Mouse (Mus musculus): ENCODE data around the gene Cdh23. TPM values are rescaled to one million over a fixed set of nuclear protein-coding genes. Genes with fewer than 3 reads are reported as not detected.
A peak's percentile ranks its signal among the peaks of the same experiment; 100 is the strongest.

Cdh23 gene
- polyA plus RNA-seq, 1 experiment from 2014 or later: 1.1 TPM

GRCm38 (mm10) chr10:60289216-60289615 is 407.1 kb downstream of the Cdh23 start:
- Histone ChIP-seq H3K4me3 (no peak overlapping the region), H3K4me1 (peaks cover 40% of the 10 kb centered on the region), H3K27me3 (no peaks in the 10 kb centered on the region), H3K27ac (no peak overlapping the region), H3K4me2 (replicated peaks) (no peak overlapping the region), H3K36me3 (peaks cover 27% of the 10 kb centered on the region), H3K9ac (no peak overlapping the region), H3K9me3 (no peaks in the 10 kb centered on the region)
- ATAC-seq (ENCODE audit: low FRiP score, low read depth): no peak
- 91% methylated on average over 8 of the region's 8 CpGs for WGBS

DNA sequence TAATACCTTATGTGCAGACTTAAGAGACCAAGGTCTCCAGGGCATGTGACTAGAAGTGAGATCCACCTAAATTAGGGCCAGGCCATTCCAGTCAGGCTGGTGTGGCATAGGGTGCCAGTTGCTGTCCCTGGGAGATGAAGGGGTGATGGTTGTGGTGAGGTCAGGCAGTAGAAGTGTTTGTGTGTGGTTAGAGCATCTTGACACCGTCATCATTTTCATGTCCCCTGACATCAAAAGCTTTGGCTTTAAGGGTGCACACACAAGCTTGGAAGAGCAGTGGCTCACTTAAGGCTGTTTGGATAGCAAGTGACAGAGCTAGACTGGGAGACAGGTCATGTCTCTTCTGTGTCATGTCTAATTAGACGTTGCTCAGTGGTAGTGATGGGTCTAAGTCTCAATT is 408.6 kb downstream of the Cdh23 start:
- H3K36me3 ChIP-seq: peaks cover 15% of the 10 kb centered on the region
- WGBS: 78% methylated on average over 2 of the region's 2 CpGs
- peaks cover 50% of the 10 kb centered on the region for H3K4me1 ChIP-seq
- no peaks in the 10 kb centered on the region for H3K27me3 ChIP-seq
- H3K9ac ChIP-seq: no peak overlapping the region
- no peak for ATAC-seq (ENCODE audit: low FRiP score, low read depth)
- no peak overlapping the region for H3K4me2 ChIP-seq (replicated peaks)
- no peak overlapping the region for H3K4me3 ChIP-seq
- H3K27ac ChIP-seq: no peak overlapping the region
- H3K9me3 ChIP-seq: no peaks in the 10 kb centered on the region

- ATAC-seq (ENCODE audit: low FRiP score, low read depth): no peak
- Histone ChIP-seq H3K4me1 (peaks cover 50% of the 10 kb centered on the region), H3K9me3 (no peaks in the 10 kb centered on the region), H3K9ac (no peak overlapping the region), H3K4me3 (no peak overlapping the region), H3K4me2 (replicated peaks) (no peak overlapping the region), H3K27me3 (no peaks in the 10 kb centered on the region), H3K36me3 (peaks cover 9% of the 10 kb centered on the region; the same call in 1 of the 2 replicates), H3K27ac (no peak overlapping the region)
- 85% methylated on average over 4 of the region's 4 CpGs for whole genome bisulfite sequencing
Observed at GRCm38 (mm10) chr10:60287161-60287560, 409.1 kb downstream of the Cdh23 start.

- Histone ChIP-seq H3K4me3 (no peak overlapping the region), H3K4me2 (replicated peaks) (no peak overlapping the region), H3K36me3 (peaks cover 4% of the 10 kb centered on the region; the same call in 1 of the 2 replicates), H3K27ac (peak overlapping the region; percentile 33; the same call in 1 of the 2 replicates), H3K9me3 (no peaks in the 10 kb centered on the region), H3K4me1 (peaks cover 56% of the 10 kb centered on the region), H3K9ac (no peak overlapping the region), H3K27me3 (no peaks in the 10 kb centered on the region)
- no peak for ATAC-seq (ENCODE audit: low FRiP score, low read depth)
- WGBS: 91% methylated on average over 7 of the region's 7 CpGs
Observed at GRCm38 (mm10) chr10:60286546-60286945, 409.7 kb downstream of the Cdh23 start.

- no peaks in the 10 kb centered on the region for H3K27me3 ChIP-seq
- WGBS: 47% methylated on average over 14 of the region's 14 CpGs
- peak; percentile 66 for ATAC-seq (ENCODE audit: low FRiP score, low read depth)
- H3K9me3 ChIP-seq: no peaks in the 10 kb centered on the region
- H3K4me3 ChIP-seq: no peak overlapping the region
- H3K9ac ChIP-seq: peak overlapping the region; percentile 43; the same call in 1 of the 2 replicates
- peak overlapping the region; percentile 41 for H3K4me2 ChIP-seq (replicated peaks)
- H3K27ac ChIP-seq: peak overlapping the region; percentile 85
- H3K4me1 ChIP-seq: peaks cover 60% of the 10 kb centered on the region
- H3K36me3 ChIP-seq: peaks cover 3% of the 10 kb centered on the region; the same call in 1 of the 2 replicates
Observed at GRCm38 (mm10) chr10:60285676-60286372, 410.5 kb downstream of the Cdh23 start.

- H3K4me1 ChIP-seq: peaks cover 63% of the 10 kb centered on the region
- ATAC-seq (ENCODE audit: low FRiP score, low read depth): peak; percentile 10; the same call in 1 of the 2 replicates
- peak overlapping the region; percentile 85 for H3K27ac ChIP-seq
Observed at GRCm38 (mm10) chr10:60285183-60285582, 411.1 kb downstream of the Cdh23 start.

DNA sequence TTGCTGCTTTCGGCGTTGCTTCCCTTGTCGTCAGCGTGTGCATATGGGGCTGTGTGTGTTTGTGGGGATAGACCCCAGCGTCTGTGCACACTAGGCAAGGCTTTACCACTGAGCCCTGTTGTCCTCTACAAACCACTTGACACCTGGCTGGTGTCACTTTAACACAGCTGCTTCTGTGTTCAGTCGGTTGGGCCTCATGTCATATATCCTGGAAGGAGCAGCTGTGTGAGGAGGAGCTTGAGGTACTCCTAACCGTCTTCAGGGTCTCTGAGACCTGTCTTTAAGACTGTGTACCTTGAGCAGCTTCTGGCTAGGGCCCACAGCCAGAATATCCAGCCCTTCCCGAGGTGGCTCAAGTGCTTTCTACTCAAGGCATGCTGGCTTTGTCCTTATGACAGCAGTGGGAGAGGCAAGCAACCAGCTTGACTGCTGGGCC is 411.6 kb downstream of the Cdh23 start:
- Histone ChIP-seq H3K4me1 (peaks cover 68% of the 10 kb centered on the region), H3K27ac (peak overlapping the region; percentile 85), H3K4me2 (replicated peaks) (peak overlapping the region; percentile 41; the same call in 1 of the 2 replicates), H3K9me3 (no peaks in the 10 kb centered on the region), H3K27me3 (no peaks in the 10 kb centered on the region), H3K36me3 (peaks cover 3% of the 10 kb centered on the region; the same call in 1 of the 2 replicates), H3K4me3 (no peak overlapping the region), H3K9ac (peak overlapping the region; percentile 19; the same call in 1 of the 2 replicates)
- 43% methylated on average over 8 of the region's 8 CpGs for WGBS
- ATAC-seq (ENCODE audit: low FRiP score, low read depth): no peak

More at GRCm38 (mm10) chr10:60285183-60285582, 411.1 kb downstream of the Cdh23 start:
- WGBS: 73% methylated on average over 8 of the region's 8 CpGs
- Histone ChIP-seq H3K36me3 (peaks cover 3% of the 10 kb centered on the region; the same call in 1 of the 2 replicates), H3K27me3 (no peaks in the 10 kb centered on the region), H3K9ac (peak overlapping the region; percentile 43; the same call in 1 of the 2 replicates), H3K4me2 (replicated peaks) (peak overlapping the region; percentile 41), H3K4me3 (no peak overlapping the region), H3K9me3 (no peaks in the 10 kb centered on the region)

DNA sequence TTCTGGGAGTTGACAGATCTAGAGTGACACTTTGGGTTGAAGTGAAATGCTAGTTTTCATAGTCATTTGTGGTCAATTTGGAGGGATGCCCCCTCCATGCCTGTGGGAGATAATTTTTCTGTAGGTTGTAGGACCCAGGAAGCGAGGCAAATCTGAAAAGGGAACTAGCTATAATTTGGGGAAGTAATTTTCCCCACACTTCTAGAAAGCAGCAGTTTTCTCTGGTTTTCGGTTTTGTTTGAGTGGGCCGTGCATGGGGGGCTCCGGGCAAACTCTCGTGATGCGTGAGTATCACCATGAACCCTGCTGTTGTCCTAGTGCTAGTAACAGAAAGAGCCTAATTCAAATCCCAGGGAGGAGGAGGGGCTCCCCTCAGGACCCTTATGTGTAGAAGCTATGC is 412.0 kb downstream of the Cdh23 start:
- Histone ChIP-seq H3K4me1 (peaks cover 72% of the 10 kb centered on the region), H3K27me3 (no peaks in the 10 kb centered on the region), H3K9me3 (no peaks in the 10 kb centered on the region), H3K4me3 (no peak overlapping the region), H3K9ac (no peak overlapping the region; the same call in 1 of the 2 replicates), H3K4me2 (replicated peaks) (no peak overlapping the region), H3K27ac (peak overlapping the region; percentile 85; the same call in 1 of the 2 replicates), H3K36me3 (peaks cover 3% of the 10 kb centered on the region; the same call in 1 of the 2 replicates)
- 81% methylated on average over 6 of the region's 6 CpGs for WGBS
- no peak for ATAC-seq (ENCODE audit: low FRiP score, low read depth)

DNA sequence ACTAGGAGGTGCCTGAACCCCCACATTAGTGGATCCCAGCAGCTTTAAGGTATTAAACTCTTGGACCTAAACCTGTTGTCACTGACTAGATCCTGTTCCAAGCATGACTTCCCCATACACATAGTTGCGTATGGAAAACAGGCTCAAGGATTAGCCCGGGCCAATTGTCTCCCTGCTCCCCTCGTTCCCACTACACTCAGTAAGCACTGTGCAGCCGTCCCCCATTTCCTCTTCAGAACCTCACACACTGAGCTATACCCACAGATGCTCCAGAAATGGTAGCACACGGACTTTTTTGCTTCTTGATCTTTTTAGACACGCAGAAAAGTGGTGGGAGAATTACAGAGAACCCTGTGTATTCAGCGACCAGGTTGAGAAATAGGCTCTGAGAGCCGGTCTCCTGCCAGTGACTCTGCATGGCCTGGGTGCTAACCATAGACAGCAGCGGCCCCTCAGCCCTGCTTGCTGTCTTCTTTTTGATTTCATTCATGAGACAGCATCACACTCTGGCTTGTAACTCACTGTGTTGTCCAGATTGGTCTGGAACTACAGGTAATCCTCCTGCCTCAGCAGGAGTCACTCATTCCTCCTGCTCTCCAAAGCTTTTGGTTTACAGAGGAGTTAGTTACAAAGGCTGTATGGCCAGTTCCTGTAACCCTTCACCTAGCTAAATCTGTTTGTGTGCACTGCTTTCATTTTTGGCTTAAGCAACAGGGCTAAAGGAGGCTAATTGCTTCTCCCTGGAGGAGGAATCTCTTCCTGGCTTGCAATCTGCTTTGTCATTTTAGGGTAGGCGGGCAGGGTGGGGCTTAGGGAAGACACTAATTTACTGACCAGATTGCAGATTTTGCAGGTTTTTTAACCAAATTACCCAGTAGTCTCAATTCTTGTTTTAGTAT is 413.9 kb downstream of the Cdh23 start:
- Histone ChIP-seq H3K27ac (no peak overlapping the region), H3K9ac (no peak overlapping the region), H3K4me2 (replicated peaks) (no peak overlapping the region), H3K4me3 (no peak overlapping the region), H3K36me3 (peaks cover 3% of the 10 kb centered on the region; the same call in 1 of the 2 replicates), H3K9me3 (no peaks in the 10 kb centered on the region), H3K4me1 (peaks cover 79% of the 10 kb centered on the region), H3K27me3 (no peaks in the 10 kb centered on the region)
- WGBS: 79% methylated on average over 10 of the region's 10 CpGs
- no peak for ATAC-seq (ENCODE audit: low FRiP score, low read depth)

GRCm38 (mm10) chr10:60281571-60282050 is 414.7 kb downstream of the Cdh23 start:
- no peaks in the 10 kb centered on the region for H3K27me3 ChIP-seq
- H3K9me3 ChIP-seq: no peaks in the 10 kb centered on the region
- H3K4me2 ChIP-seq (replicated peaks): no peak overlapping the region
- peaks cover 72% of the 10 kb centered on the region for H3K4me1 ChIP-seq
- ATAC-seq (ENCODE audit: low FRiP score, low read depth): no peak
- H3K4me3 ChIP-seq: no peak overlapping the region
- H3K27ac ChIP-seq: no peak overlapping the region
- 85% methylated on average over 9 of the region's 9 CpGs for WGBS
- 0 out of 2 replicates have a peak overlapping the region, but pooled peaks have one; percentile 2 for H3K9ac ChIP-seq
- peaks cover 3% of the 10 kb centered on the region; the same call in 1 of the 2 replicates for H3K36me3 ChIP-seq

GRCm38 (mm10) chr10:60280353-60280752 is 415.9 kb downstream of the Cdh23 start:
- H3K4me2 ChIP-seq (replicated peaks): peak overlapping the region; percentile 95
- H3K9ac ChIP-seq: no peak overlapping the region
- no peak overlapping the region for H3K27ac ChIP-seq
- H3K27me3 ChIP-seq: no peaks in the 10 kb centered on the region
- ATAC-seq (ENCODE audit: low FRiP score, low read depth): no peak
- H3K36me3 ChIP-seq: peaks cover 3% of the 10 kb centered on the region; the same call in 1 of the 2 replicates
- H3K4me1 ChIP-seq: peaks cover 59% of the 10 kb centered on the region
- H3K9me3 ChIP-seq: no peaks in the 10 kb centered on the region
- no peak overlapping the region for H3K4me3 ChIP-seq
- WGBS: 90% methylated on average over 6 of the region's 6 CpGs

Data from limb, embryonic 13.5 days (tissue).